Mouse (Mus musculus) cerebellum, adult 2 months (tissue): ENCODE results near the gene Tceal9. TPM values are rescaled to one million over a fixed set of nuclear protein-coding genes. Genes with fewer than 3 reads are reported as not detected.

ENCODE experiments used
- DNase-seq, 2 experiments: peaks; one replicate each; pipeline ENCODE4 v3.0.0; 2021
- H3K27ac ChIP-seq: fragments of 200-500 bp; 2 replicates; pipeline ENCODE4 v1.5.1; 2012; ENCODE audit warnings: low read length, control low read depth, inconsistent platforms; ENCODE audit not compliant: insufficient read depth
- H3K27me3 ChIP-seq: fragments of 200-500 bp; 2 replicates; pipeline ENCODE4 v1.6.1; 2012; ENCODE audit warnings: inconsistent platforms, mild to moderate bottlenecking, low read length, moderate library complexity; ENCODE audit not compliant: control insufficient read depth, insufficient read depth
- H3K4me1 ChIP-seq: fragments of 200-500 bp; 2 replicates; pipeline ENCODE4 v1.6.1; 2011; ENCODE audit warnings: low read length; ENCODE audit not compliant: control insufficient read depth, insufficient read depth
- H3K4me3 ChIP-seq: fragments of 200-500 bp; replicated peaks from 2 replicates; pipeline ENCODE3; 2011; ENCODE audit warnings: mild to moderate bottlenecking, low read depth, low read length, control low read depth; ENCODE audit not compliant: insufficient read depth
- CTCF ChIP-seq: fragments of 200-500 bp; IDR thresholded peaks from 2 replicates; pipeline ENCODE4 v1.5.1; 2011; ENCODE audit warnings: low read depth, mild to moderate bottlenecking, control low read depth, low read length, moderate library complexity, borderline replicate concordance; ENCODE audit not compliant: insufficient read depth
- POLR2A ChIP-seq: fragments of 200-500 bp; IDR thresholded peaks from 2 replicates; pipeline ENCODE4 v1.6.1; 2011; ENCODE audit warnings: low read length, control low read depth, borderline replicate concordance; ENCODE audit not compliant: insufficient read depth
- WGBS: fragments of 180-500 bp; shearing (Covaris S2); methylation state at CpG from one replicate; pipeline ENCODE4 v1.1.7; 2018; 5-methylcytosine and 5-hydroxymethylcytosine counted together
- polyA plus RNA-seq: library from polyadenylated mRNA; depleted of rRNA; stranded (reverse); fragments of >200 nt; gene quantifications from 2 replicates; pipeline ENCODE4 v1.2.3, GENCODE M21; 2012

Tceal9 gene
- polyA plus RNA-seq, 1 experiment = 117 TPM

- 31% methylated on average over 1 of the region's 1 CpGs for WGBS
- Histone ChIP-seq H3K27me3 (no peaks in the 10 kb centered on the region), H3K4me1 (no peaks in the 10 kb centered on the region), H3K4me3 (no peak overlapping the region), H3K27ac (no peak overlapping the region)
- DNase-seq = no peak
- no peak for TF ChIP-seq POLR2A
- no peak for TF ChIP-seq CTCF
Observed at GRCm38 (mm10) chrX:136216303-136216702, 28.6 kb upstream of the Tceal9 start.

GRCm38 (mm10) chrX:136223714-136224113, 21.2 kb upstream of the Tceal9 start:
- Histone ChIP-seq H3K4me1 (no peaks in the 10 kb centered on the region), H3K27me3 (no peaks in the 10 kb centered on the region), H3K4me3 (no peak overlapping the region), H3K27ac (no peak overlapping the region)
- TF ChIP-seq CTCF (no peak), POLR2A (no peak)
- WGBS = 65% methylated on average over 6 of the region's 6 CpGs
- DNase-seq = no peak

GRCm38 (mm10) chrX:136227768-136228167, 17.1 kb upstream of the Tceal9 start:
- WGBS = 46% methylated on average over 5 of the region's 5 CpGs
- DNase-seq = no peak
- TF ChIP-seq POLR2A (no peak), CTCF (no peak)
- no peaks in the 10 kb centered on the region for H3K4me1 ChIP-seq
- H3K4me3 ChIP-seq = no peak overlapping the region
- no peaks in the 10 kb centered on the region for H3K27me3 ChIP-seq
- no peak overlapping the region for H3K27ac ChIP-seq

DNA sequence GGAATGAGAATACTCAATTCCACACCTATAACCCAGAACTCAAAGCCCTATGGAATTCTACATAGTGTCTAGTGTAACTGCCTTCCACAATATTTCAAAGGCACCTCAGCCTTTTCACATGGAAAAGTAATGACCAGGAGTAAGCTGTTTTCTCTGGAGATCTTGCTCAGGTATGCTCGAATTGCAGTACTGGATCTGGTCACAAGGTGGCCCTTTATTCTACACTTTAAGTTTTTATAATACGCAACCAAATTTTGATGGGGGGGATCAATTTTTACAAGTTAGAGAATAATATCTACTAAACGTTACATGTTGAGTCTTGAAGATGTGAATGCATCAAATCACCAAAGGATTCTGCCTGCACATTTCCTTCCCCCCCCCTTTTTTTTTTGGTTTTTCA, 6.8 kb upstream of the Tceal9 start:
- DNase-seq = peak; percentile 33 to 37
- TF ChIP-seq POLR2A (no peak), CTCF (peak; percentile 34; the same call in 1 of the 2 replicates)
- WGBS = 10% methylated on average over 3 of the region's 3 CpGs

DNA sequence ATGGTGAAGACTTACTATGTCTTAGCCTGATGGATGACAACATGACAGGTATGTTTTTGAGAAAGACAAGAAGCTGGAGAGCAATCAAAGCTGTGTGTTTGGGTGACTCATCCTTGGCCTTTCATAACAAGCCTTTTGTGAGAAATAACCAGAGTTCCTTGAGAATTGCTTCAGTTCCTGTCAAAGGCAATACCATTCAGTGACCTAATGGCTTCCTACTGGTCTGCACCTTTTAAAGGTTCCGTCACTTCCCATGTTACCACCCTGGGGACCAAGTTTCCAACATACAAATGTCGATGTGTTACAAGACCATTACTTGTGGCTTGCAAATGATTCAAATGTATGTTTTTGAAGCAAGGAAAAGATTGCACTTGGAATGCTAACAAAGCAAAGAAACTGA, 1.7 kb upstream of the Tceal9 start:
- no peak overlapping the region for H3K4me3 ChIP-seq
- H3K27ac ChIP-seq = no peak overlapping the region
- no peaks in the 10 kb centered on the region for H3K27me3 ChIP-seq
- H3K4me1 ChIP-seq = no peaks in the 10 kb centered on the region
- WGBS = 91% methylated on average over 2 of the region's 2 CpGs
- DNase-seq = no peak
- TF ChIP-seq POLR2A (no peak), CTCF (no peak)

More for the DNA sequence above, 6.8 kb upstream of the Tceal9 start:
- Histone ChIP-seq H3K27ac (no peak overlapping the region), H3K4me3 (no peak overlapping the region), H3K4me1 (no peaks in the 10 kb centered on the region), H3K27me3 (no peaks in the 10 kb centered on the region)

DNA sequence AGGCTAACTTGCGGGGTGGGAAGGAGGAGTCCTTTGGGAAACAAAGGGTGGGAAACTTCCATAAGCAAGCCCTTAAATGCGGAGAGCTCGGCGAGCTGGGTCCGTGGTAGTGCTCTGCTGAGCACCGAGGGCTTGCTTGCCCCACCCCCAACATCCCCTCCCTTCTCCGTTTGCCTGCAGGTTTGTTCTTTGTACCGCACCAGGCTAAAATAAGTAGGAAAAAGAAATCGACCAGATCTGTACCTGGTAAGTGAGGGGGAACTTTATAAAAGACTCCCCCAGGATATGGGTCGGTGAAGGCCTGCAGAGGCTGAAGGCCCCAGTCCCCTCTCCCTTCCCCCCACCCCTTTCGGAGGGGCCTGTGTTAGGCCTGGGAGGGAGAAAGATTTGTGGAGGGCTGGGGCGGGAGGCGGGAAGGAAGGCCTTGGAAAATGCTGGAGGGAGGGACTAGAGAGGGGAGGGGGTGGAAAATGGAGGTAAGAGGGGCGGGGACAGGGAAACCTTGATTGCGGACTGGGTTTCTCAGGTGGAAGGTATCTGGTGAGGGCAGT, 717 bp downstream of the Tceal9 start:
- H3K4me1 ChIP-seq = no peaks in the 10 kb centered on the region
- TF ChIP-seq POLR2A (no peak), CTCF (no peak)
- H3K27me3 ChIP-seq = no peaks in the 10 kb centered on the region
- DNase-seq = peak; percentile 26 to 27
- H3K27ac ChIP-seq = peak overlapping the region; percentile 66; the same call in 1 of the 2 replicates
- H3K4me3 ChIP-seq = peak overlapping the region; percentile 97
- 3% methylated on average over 15 of the region's 15 CpGs for WGBS

DNA sequence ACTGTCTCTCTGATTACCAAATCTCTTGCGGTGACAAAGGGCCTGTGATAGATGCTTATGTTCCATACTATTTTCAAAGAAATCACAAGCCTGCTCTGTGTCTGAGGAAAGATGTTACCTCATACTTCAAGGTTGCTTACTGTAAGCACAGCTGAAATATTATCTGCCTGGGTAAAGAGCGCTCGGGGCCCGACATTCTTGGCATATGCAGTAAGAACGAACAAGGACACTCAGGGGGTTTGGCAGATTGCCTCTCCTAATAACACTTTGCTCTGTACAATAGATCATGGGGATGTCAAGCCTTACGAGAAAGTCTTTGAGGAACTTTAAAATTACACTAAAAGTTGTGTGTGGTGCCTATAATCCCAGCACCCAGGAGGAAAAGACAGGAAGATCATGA, 3.9 kb downstream of the Tceal9 start:
- Histone ChIP-seq H3K4me3 (no peak overlapping the region), H3K27me3 (no peaks in the 10 kb centered on the region), H3K27ac (no peak overlapping the region), H3K4me1 (no peaks in the 10 kb centered on the region)
- TF ChIP-seq CTCF (no peak), POLR2A (no peak)
- no peak for DNase-seq
- 44% methylated on average over 6 of the region's 6 CpGs for WGBS

GRCm38 (mm10) chrX:136249671-136250070, 4.8 kb downstream of the Tceal9 start:
- no peak for DNase-seq
- Histone ChIP-seq H3K27ac (no peak overlapping the region), H3K4me3 (no peak overlapping the region), H3K27me3 (no peaks in the 10 kb centered on the region), H3K4me1 (no peaks in the 10 kb centered on the region)
- 70% methylated on average over 7 of the region's 7 CpGs for WGBS
- TF ChIP-seq POLR2A = no peak
- no peak for TF ChIP-seq CTCF
